Mouse (Mus musculus) hindbrain, embryonic 14.5 days (tissue): ENCODE results near the gene Npffr2. TPM values are rescaled to one million over a fixed set of nuclear protein-coding genes. Genes with fewer than 3 reads are reported as not detected.

Experiments
- ATAC-seq: fragments of 200-750 bp; cut with Nextera tagmentation; 2 replicates; pipeline ENCODE4 v1.8.0; 2017; ENCODE audit warnings: moderate number of reproducible peaks, mild to moderate bottlenecking, moderate TSS enrichment, moderate library complexity; ENCODE audit not compliant: low FRiP score
- DNase-seq: peaks from one replicate; pipeline ENCODE4 v3.0.0-alpha.2; 2015; ENCODE audit warnings: low spot score
- H3K27ac ChIP-seq: fragments of 300-500 bp; sonication (generic); 2 replicates; pipeline ENCODE4 v1.5.1; 2014; ENCODE audit warnings: mild to moderate bottlenecking, moderate library complexity
- H3K27me3 ChIP-seq: fragments of 300-500 bp; sonication (generic); 2 replicates; pipeline ENCODE4 v1.6.1; 2014; ENCODE audit warnings: mild to moderate bottlenecking, low read length, mixed read lengths; ENCODE audit not compliant: control insufficient read depth, insufficient read depth
- H3K36me3 ChIP-seq: fragments of 300-500 bp; sonication (generic); replicated peaks from 2 replicates; pipeline ENCODE4 v1.6.1; 2014; ENCODE audit not compliant: control insufficient read depth, insufficient read depth
- H3K4me1 ChIP-seq: fragments of 300-500 bp; sonication (generic); replicated peaks from 2 replicates; pipeline ENCODE4 v1.6.1; 2014; ENCODE audit warnings: antibody characterized with exemption, low read length, mixed read lengths; ENCODE audit not compliant: control insufficient read depth, insufficient read depth
- H3K4me2 ChIP-seq: fragments of 300-500 bp; sonication (generic); replicated peaks from 2 replicates; pipeline ENCODE4 v1.6.1; 2014; ENCODE audit warnings: mild to moderate bottlenecking, moderate library complexity
- H3K4me3 ChIP-seq: fragments of 300-500 bp; sonication (generic); replicated peaks from 2 replicates; pipeline ENCODE4 v1.5.1; 2014; ENCODE audit warnings: mild to moderate bottlenecking, low read length
- H3K9ac ChIP-seq: fragments of 300-500 bp; sonication (generic); 2 replicates; pipeline ENCODE4 v1.6.1; 2014
- H3K9me3 ChIP-seq: fragments of 300-500 bp; sonication (generic); 2 replicates; pipeline ENCODE4 v1.6.1; 2016; ENCODE audit warnings: low read length; ENCODE audit not compliant: control insufficient read depth
- WGBS: fragments of 180-500 bp; shearing (Covaris S2); extraction: QIAGEN DNeasy Blood & Tissue Kit; methylation state at CpG from one replicate; pipeline ENCODE4 v1.1.7; 2014; 5-methylcytosine and 5-hydroxymethylcytosine counted together
- polyA plus RNA-seq: library from polyadenylated mRNA; unstranded; fragments of >200 nt; fragmentation: Nextera tagmentation; extraction: Ambion mirVana; gene quantifications from 2 replicates; pipeline ENCODE4 v1.2.1, GENCODE M21; 2014

Npffr2 gene
- polyA plus RNA-seq, result 0.23 and 0.25 TPM in 2 replicates

DNA sequence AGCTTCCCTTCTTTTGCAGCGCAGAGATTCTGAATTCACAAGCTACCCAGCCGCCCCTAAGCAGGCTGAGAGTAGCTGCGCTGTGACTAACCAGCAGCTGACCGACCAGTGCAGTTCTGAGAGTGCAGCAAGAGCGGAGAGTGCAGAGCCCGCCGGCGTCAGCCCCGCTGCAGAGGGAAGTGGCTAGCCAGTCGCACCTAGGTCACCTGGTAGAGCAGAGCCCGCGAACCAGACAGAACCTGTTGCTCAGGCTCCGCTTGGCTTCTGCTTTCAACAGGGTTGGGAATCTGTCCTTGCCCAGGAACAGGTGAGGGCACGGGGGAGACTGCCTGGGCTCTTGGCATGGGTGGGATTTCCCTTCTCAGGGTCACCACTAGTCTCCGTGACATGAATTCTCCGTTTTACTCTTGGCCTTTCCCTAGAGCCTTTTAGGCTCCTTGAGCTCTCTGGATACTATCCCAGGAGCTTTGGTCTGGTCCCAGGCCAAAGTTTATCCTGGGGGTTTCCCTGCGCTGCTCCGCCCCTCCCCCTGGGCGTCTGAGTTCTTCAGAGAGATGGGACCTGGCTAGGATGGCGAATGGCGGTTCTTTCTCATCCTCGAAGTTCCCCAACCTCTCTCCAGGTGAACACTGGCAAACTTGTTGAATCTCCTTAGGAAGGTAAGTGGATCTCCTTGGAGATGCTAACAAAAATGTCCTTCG lies at the start of gene Npffr2:
Gene Npffr2 (plus strand): TSS at position 552 of the 701 bp plus-strand sequence.
- Histone ChIP-seq H3K9me3 (no peaks in the 10 kb centered on the region), H3K4me2 (peak within 1 kb of the TSS; percentile 88), H3K9ac (peak within 1 kb of the TSS; percentile 56), H3K36me3 (no peaks in the 10 kb centered on the region), H3K4me1 (peaks cover 4% of the 10 kb centered on the region; the same call in 1 of the 2 replicates), H3K27ac (no peak within 1 kb of the TSS), H3K27me3 (peaks cover 6% of the 10 kb centered on the region; the same call in 1 of the 2 replicates), H3K4me3 (peak within 1 kb of the TSS; percentile 35)
- 5% methylated on average over 23 of the region's 23 CpGs for WGBS
- peak; percentile 94 for ATAC-seq
- peak; percentile 48 for DNase-seq

DNA sequence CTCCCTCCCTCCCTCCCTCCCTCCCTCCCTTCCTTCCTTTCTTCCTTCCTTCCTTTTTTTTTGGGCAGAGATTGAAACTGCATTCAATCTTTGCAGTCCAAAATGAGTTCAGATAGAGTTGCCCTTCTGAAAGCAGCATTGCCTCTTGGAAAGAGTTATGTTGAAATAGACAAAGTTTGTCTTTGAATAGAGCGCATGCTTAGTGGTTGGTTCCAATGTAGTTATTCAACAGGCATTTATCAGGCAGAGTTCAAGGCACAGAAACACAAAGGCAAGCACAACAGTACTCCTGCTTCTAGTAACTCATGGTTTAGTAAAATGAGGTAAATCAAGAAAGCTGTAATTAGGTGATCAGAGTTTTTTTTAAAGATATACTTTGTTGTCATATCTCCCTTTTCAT lies 34.7 kb upstream of the Npffr2 start:
- WGBS, result 94% methylated on average over 1 of the region's 1 CpGs
- Histone ChIP-seq H3K4me1 (no peaks in the 10 kb centered on the region), H3K27me3 (no peaks in the 10 kb centered on the region), H3K4me3 (no peak overlapping the region), H3K36me3 (no peaks in the 10 kb centered on the region), H3K9me3 (no peaks in the 10 kb centered on the region), H3K9ac (no peak overlapping the region), H3K4me2 (no peak overlapping the region), H3K27ac (no peak overlapping the region)
- DNase-seq (no peak), ATAC-seq (no peak)

DNA sequence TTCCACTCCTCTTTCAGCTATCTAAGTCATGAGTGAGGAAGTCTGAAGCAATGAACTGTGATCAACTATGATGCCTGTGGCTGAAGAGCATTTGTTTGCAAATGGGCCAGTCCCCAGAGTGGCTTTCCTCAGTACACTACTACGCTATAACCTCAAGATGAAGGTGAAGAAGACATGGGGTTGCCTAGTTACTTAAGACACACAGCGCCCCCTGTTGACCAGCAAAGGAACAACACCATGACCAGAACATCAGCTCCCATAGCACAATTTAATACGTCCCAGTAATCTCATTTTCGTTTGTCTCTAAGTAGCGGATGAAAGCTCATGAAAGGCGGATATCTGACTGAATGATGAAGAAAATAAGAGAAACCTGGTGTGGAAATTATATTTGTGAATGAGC lies 27.0 kb upstream of the Npffr2 start:
- H3K27ac ChIP-seq, result no peak overlapping the region
- H3K27me3 ChIP-seq, result no peaks in the 10 kb centered on the region
- 57% methylated on average over 6 of the region's 6 CpGs for WGBS
- no peaks in the 10 kb centered on the region for H3K4me1 ChIP-seq
- H3K9ac ChIP-seq, result no peak overlapping the region
- no peak overlapping the region for H3K4me3 ChIP-seq
- ATAC-seq (no peak), DNase-seq (no peak)
- no peaks in the 10 kb centered on the region for H3K9me3 ChIP-seq
- no peaks in the 10 kb centered on the region for H3K36me3 ChIP-seq
- no peak overlapping the region for H3K4me2 ChIP-seq

DNA sequence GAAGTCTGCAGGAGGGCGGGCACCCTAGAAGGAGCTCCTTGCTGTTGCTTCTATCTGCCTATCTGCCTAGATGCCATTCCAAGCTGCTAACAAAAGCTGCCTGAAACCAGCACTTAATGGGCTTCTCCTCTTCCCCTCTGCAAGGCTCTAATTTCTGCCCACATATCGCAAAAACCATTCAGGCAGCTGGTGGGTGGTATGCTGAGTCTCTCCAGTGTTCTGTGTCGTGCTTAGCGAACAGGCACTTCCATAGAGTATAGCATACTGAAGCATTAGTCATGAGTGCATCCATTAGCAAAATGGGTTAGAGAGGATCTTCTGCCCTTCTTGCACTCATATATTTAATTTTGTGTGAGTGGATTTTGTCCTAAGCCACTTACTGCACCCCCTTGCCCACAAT lies 8.6 kb upstream of the Npffr2 start:
- H3K9me3 ChIP-seq, result no peaks in the 10 kb centered on the region
- H3K36me3 ChIP-seq, result no peaks in the 10 kb centered on the region
- no peak overlapping the region for H3K4me2 ChIP-seq
- H3K27ac ChIP-seq, result no peak overlapping the region
- H3K4me1 ChIP-seq, result no peaks in the 10 kb centered on the region
- no peak for DNase-seq
- no peak overlapping the region for H3K4me3 ChIP-seq
- H3K9ac ChIP-seq, result no peak overlapping the region
- no peak for ATAC-seq
- 68% methylated on average over 4 of the region's 4 CpGs for WGBS
- no peaks in the 10 kb centered on the region for H3K27me3 ChIP-seq

DNA sequence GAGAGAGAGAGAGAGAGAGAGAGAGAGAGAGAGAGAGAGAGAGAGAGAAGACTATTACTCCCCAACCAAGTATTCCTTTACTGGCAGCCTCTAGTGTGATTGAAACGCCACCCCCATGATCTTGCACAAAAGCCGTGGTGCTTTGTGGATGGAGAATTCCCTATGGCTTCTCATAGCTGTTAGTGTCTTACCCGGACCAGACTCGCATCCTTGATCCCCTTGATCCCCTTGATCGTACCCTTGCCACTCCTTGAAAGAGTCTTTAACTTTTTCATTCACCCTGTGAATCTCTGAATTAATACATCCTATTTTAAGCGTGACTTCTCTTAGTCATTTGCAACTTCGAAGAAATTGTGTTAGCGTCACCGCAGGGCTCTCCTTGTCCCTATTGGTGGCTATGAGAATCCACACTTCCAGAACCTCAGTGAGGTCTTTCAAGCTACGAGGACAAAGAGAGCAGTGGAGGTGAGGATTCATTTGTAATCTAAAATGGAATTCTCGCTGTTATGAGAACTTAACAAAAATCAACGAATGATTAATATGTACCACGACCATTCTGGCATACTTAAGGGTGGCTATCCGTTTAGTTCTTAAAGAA lies 949 bp upstream of the Npffr2 start:
- peak overlapping the region; percentile 35 for H3K4me3 ChIP-seq
- peaks cover 6% of the 10 kb centered on the region; the same call in 1 of the 2 replicates for H3K27me3 ChIP-seq
- H3K27ac ChIP-seq, result no peak overlapping the region
- WGBS, result 4% methylated on average over 14 of the region's 14 CpGs
- peak overlapping the region; percentile 56 for H3K9ac ChIP-seq
- no peaks in the 10 kb centered on the region for H3K36me3 ChIP-seq
- H3K9me3 ChIP-seq, result no peaks in the 10 kb centered on the region
- ATAC-seq (peak; percentile 71; the same call in 1 of the 2 replicates), DNase-seq (peak; percentile 24)
- H3K4me2 ChIP-seq, result peak overlapping the region; percentile 88
- peaks cover 4% of the 10 kb centered on the region; the same call in 1 of the 2 replicates for H3K4me1 ChIP-seq

DNA sequence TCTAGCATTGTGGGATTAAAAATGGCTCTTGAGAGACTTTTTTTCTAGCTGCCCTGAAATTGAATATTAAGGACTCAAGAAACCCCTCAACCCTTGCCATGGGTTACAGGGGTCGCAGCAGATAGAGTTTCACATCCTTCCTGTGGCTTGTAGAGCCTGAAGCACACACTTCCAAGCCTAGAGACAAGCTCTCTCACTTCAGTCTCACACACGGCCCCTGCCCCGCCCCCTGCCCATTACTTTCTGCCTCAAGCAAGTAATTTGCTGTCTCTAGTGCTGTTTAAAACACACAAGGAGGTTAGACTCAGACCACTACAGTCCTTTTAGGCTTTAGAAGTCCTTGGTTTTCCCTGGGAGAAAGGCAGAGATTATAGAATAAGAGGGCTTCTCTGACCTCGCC lies 1.7 kb downstream of the Npffr2 start:
- Histone ChIP-seq H3K9ac (no peak overlapping the region), H3K27ac (no peak overlapping the region), H3K4me2 (no peak overlapping the region), H3K9me3 (no peaks in the 10 kb centered on the region), H3K27me3 (peaks cover 6% of the 10 kb centered on the region; the same call in 1 of the 2 replicates), H3K4me1 (peaks cover 4% of the 10 kb centered on the region; the same call in 1 of the 2 replicates), H3K36me3 (no peaks in the 10 kb centered on the region), H3K4me3 (no peak overlapping the region)
- no peak for ATAC-seq
- 51% methylated on average over 4 of the region's 4 CpGs for WGBS
- DNase-seq, result no peak

DNA sequence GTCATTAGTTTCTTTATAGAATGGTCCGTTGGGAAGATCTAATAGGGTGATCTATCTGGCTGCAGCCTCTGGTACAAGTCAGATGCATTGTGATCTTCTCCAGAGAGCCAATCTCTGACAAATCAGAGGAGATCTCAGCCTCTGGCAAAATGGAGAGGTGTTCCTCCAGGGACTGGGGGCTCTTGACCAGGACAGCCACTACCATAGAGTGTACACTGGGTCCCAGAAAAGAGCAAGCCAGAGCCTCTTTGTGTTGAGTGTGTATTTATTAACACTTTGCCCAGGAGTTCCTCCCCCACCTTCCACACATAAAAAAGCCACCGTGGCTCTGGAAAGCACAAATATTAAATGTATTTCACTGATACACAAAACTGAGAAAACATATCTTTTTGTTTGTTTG lies 2.2 kb downstream of the Npffr2 start:
- Histone ChIP-seq H3K27ac (no peak overlapping the region), H3K4me1 (peaks cover 4% of the 10 kb centered on the region; the same call in 1 of the 2 replicates), H3K27me3 (peaks cover 6% of the 10 kb centered on the region; the same call in 1 of the 2 replicates), H3K36me3 (no peaks in the 10 kb centered on the region), H3K9me3 (no peaks in the 10 kb centered on the region), H3K4me3 (no peak overlapping the region), H3K9ac (no peak overlapping the region), H3K4me2 (no peak overlapping the region)
- no peak for DNase-seq
- 62% methylated on average over 2 of the region's 2 CpGs for WGBS
- ATAC-seq, result no peak

DNA sequence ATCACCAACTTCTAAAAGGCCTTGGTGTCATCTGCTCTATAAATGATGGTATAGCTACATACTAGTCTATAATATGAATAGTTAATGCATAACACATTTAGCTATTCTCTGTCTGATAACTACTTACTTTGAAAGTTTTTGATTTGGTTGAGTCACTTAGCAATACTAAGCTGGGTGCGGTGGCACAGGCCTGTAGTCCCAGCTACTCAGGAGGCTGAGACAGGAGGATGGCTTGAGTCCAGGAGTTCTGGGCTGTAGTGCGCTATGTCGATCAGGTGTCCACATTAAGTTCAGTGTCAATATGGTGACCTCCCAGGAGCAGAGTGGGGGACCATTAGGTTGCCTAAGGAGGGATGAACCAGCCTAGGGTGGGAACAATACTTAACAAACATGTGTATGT lies 8.8 kb downstream of the Npffr2 start:
- Histone ChIP-seq H3K9ac (no peak overlapping the region), H3K27ac (no peak overlapping the region), H3K36me3 (no peaks in the 10 kb centered on the region), H3K9me3 (no peaks in the 10 kb centered on the region), H3K4me2 (no peak overlapping the region), H3K4me1 (no peaks in the 10 kb centered on the region), H3K27me3 (no peaks in the 10 kb centered on the region), H3K4me3 (no peak overlapping the region)
- no peak for DNase-seq
- WGBS, result 96% methylated on average over 3 of the region's 3 CpGs
- no peak for ATAC-seq

DNA sequence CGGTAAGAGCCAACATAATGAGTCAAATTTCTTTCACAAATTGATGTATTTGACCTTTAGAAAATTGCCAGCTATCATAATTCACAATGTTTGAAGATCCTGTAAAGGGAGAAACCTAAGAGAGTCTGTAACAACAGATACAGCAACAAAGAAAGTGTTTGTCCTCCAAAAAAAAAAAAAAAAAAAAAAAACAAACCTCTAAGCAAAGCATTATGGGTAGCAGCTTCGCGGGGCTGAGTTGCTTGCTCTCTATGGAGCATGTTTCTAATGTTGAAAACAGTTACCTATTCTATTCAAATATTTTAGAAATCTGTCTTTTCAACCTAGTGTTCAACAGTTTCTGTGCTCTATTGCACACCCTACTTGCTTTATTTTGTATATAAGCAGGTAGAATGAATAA lies 15.2 kb downstream of the Npffr2 start:
- 86% methylated on average over 3 of the region's 3 CpGs for WGBS

More for the DNA sequence above, 15.2 kb downstream of the Npffr2 start:
- ATAC-seq (no peak), DNase-seq (no peak)
- H3K36me3 ChIP-seq, result no peaks in the 10 kb centered on the region
- H3K4me2 ChIP-seq, result no peak overlapping the region
- no peaks in the 10 kb centered on the region for H3K27me3 ChIP-seq
- H3K27ac ChIP-seq, result no peak overlapping the region
- H3K4me1 ChIP-seq, result no peaks in the 10 kb centered on the region
- H3K4me3 ChIP-seq, result no peak overlapping the region
- H3K9ac ChIP-seq, result no peak overlapping the region
- H3K9me3 ChIP-seq, result no peaks in the 10 kb centered on the region
